ENCODE assay signal across 9 mouse cellular contexts in genomic region chr16:35941382-35941781, GRCm38 (mm10). TPM values are rescaled to one million over a fixed set of nuclear protein-coding genes. Genes with fewer than 3 reads are reported as not detected.
DNase-seq lines count a peak whose midpoint lies in the region; ATAC-seq lines count a peak whose summit lies in the region.
"Had no signal": no experiment of that assay in that cellular context is flagged by ENCODE, and none has a peak within 500 bp of the region (broad histone marks: within the 10 kb centered on the region; RNA-seq: fewer than 3 reads in every experiment).

No protein-coding gene starts in this region.

- H3K4me1 ChIP-seq in neural tube, embryonic 11.5 days (ENCODE audit: control insufficient read depth, insufficient read depth, low read length): no peaks in the 10 kb centered on the region
- peaks cover 15% of the 10 kb centered on the region for H3K4me1 ChIP-seq in neural tube, embryonic 15.5 days
- H3K4me1 ChIP-seq in limb, embryonic 10.5 days: peaks cover 14% of the 10 kb centered on the region

- ATAC-seq in neural tube, embryonic 11.5 days (ENCODE audit: insufficient read depth, low FRiP score, low TSS enrichment): no peak
- ATAC-seq in neural tube, embryonic 15.5 days (ENCODE audit: low FRiP score): no peak

- H3K27me3 ChIP-seq in neural tube, embryonic 11.5 days (ENCODE audit: control insufficient read depth, insufficient read depth, low read length): peaks cover 2% of the 10 kb centered on the region; the same call in 1 of the 2 replicates
- peaks cover 7% of the 10 kb centered on the region for H3K27me3 ChIP-seq in neural tube, embryonic 15.5 days (replicated peaks)
- peaks cover 29% of the 10 kb centered on the region for H3K27me3 ChIP-seq in limb, embryonic 10.5 days (ENCODE audit: low read depth, poor library complexity, severe bottlenecking)

- no peak overlapping the region for H3K4me3 ChIP-seq in neural tube, embryonic 11.5 days (ENCODE audit: low read depth, low read length)
- H3K4me3 ChIP-seq in neural tube, embryonic 15.5 days (replicated peaks): no peak overlapping the region
- no peak overlapping the region for H3K4me3 ChIP-seq in limb, embryonic 10.5 days

- intact Hi-C loops in left cerebral cortex, postnatal 10 days (cut with DNase I): no loop called here

- H3K36me3 ChIP-seq in neural tube, embryonic 11.5 days (ENCODE audit: control insufficient read depth, insufficient read depth, low read length): no peaks in the 10 kb centered on the region
- no peaks in the 10 kb centered on the region for H3K36me3 ChIP-seq in neural tube, embryonic 15.5 days
- H3K36me3 ChIP-seq in limb, embryonic 10.5 days: no peaks in the 10 kb centered on the region

- H3K4me2 ChIP-seq in neural tube, embryonic 11.5 days (ENCODE audit: low read depth): no peak overlapping the region
- no peak overlapping the region for H3K4me2 ChIP-seq in neural tube, embryonic 15.5 days
- H3K4me2 ChIP-seq: hindbrain, embryonic 14.5 days had no signal

- 82% methylated on average over 7 of the region's 7 CpGs for WGBS in neural tube, embryonic 11.5 days
- WGBS in neural tube, embryonic 15.5 days: 88% methylated on average over 7 of the region's 7 CpGs
- 82% methylated on average over 7 of the region's 7 CpGs for WGBS in limb, embryonic 10.5 days

- no peak overlapping the region for H3K27ac ChIP-seq in neural tube, embryonic 11.5 days (ENCODE audit: low read depth, low read length)
- H3K27ac ChIP-seq in neural tube, embryonic 15.5 days (replicated peaks): no peak overlapping the region
- H3K27ac ChIP-seq in limb, embryonic 10.5 days: no peak overlapping the region
- H3K27ac ChIP-seq: hindbrain, embryonic 14.5 days had no signal

- no peaks in the 10 kb centered on the region for H3K9me3 ChIP-seq in neural tube, embryonic 11.5 days (ENCODE audit: control insufficient read depth, low read length)
- H3K9me3 ChIP-seq in neural tube, embryonic 15.5 days (replicated peaks): no peaks in the 10 kb centered on the region
- no peaks in the 10 kb centered on the region for H3K9me3 ChIP-seq in limb, embryonic 10.5 days (replicated peaks)

- peak; percentile 6 to 50 for DNase-seq in adrenal gland, postnatal 36 days
- DNase-seq in adrenal gland, postnatal 4 days (ENCODE audit: low spot score in 2 of 2): no peak
- peak; percentile 21 for DNase-seq in neural tube, embryonic 11.5 days (ENCODE audit: low spot score)
- DNase-seq in kidney, postnatal 4 days: peak; percentile 45 to 51
- DNase-seq in thymus, postnatal 0 days (ENCODE audit: low spot score): peak; percentile 47
- no peak for DNase-seq in left cerebral cortex, postnatal 10 days (ENCODE audit: extremely low spot score in 1 of 2, low spot score in 2 of 2)
- DNase-seq in limb, embryonic 10.5 days (ENCODE audit: low spot score): no peak

- H3K9ac ChIP-seq in neural tube, embryonic 11.5 days (ENCODE audit: low read length): no peak overlapping the region
- H3K9ac ChIP-seq in neural tube, embryonic 15.5 days (replicated peaks): no peak overlapping the region
- H3K9ac ChIP-seq: hindbrain, embryonic 14.5 days had no signal

RNA-seq across cellular contexts. Expression of gene Dtx3l, which starts 2.4 kb away (rescaled TPM):
- total RNA-seq in adrenal gland, postnatal 36 days (2021): 10 to 100 TPM in 1 of 2 experiments, 1 to 10 TPM in 1; 9.1 to 10.9 TPM
- total RNA-seq in adrenal gland, postnatal 4 days (2021): 10 to 100 TPM in 1 of 2 experiments, 1 to 10 TPM in 1; 9.4 to 12.4 TPM
- polyA plus RNA-seq in neural tube, embryonic 11.5 days (2014; fragmentation: Nextera tagmentation; extraction: Ambion mirVana): 1.9 and 3.2 TPM in 2 replicates
- polyA plus RNA-seq in neural tube, embryonic 15.5 days (2015; fragmentation: Nextera tagmentation; extraction: Ambion mirVana): 1.4 and 6.1 TPM in 2 replicates
- polyA plus RNA-seq in thymus, postnatal 0 days (2015; fragmentation: Nextera tagmentation; extraction: Ambion mirVana): 24.9 and 26.4 TPM in 2 replicates
- total RNA-seq in left cerebral cortex, postnatal 10 days (2021): 1 to 10 TPM; 1.8 to 2.1 TPM
- 1.8 and 2.7 TPM in 2 replicates for polyA plus RNA-seq in limb, embryonic 10.5 days (2016; fragmentation: Nextera tagmentation; extraction: Ambion mirVana)

RNA-seq across cellular contexts. Expression of gene Parp9, which starts 3.1 kb away (rescaled TPM):
- total RNA-seq in adrenal gland, postnatal 36 days (2021): 10 to 100 TPM; 15.0 to 16.2 TPM
- 10 to 100 TPM; 17.7 to 18.4 TPM for total RNA-seq in adrenal gland, postnatal 4 days (2021)
- polyA plus RNA-seq in neural tube, embryonic 11.5 days (2014; fragmentation: Nextera tagmentation; extraction: Ambion mirVana): 3.1 and 3.4 TPM in 2 replicates
- polyA plus RNA-seq in neural tube, embryonic 15.5 days (2015; fragmentation: Nextera tagmentation; extraction: Ambion mirVana): 2.0 and 7.8 TPM in 2 replicates
- polyA plus RNA-seq in thymus, postnatal 0 days (2015; fragmentation: Nextera tagmentation; extraction: Ambion mirVana): 39.6 and 44.4 TPM in 2 replicates
- 1 to 10 TPM; 1.7 to 2.9 TPM for total RNA-seq in left cerebral cortex, postnatal 10 days (2021)
- 1.5 and 2.5 TPM in 2 replicates for polyA plus RNA-seq in limb, embryonic 10.5 days (2016; fragmentation: Nextera tagmentation; extraction: Ambion mirVana)

RNA-seq across cellular contexts. Expression of gene Kpna1, which starts 37.2 kb away (rescaled TPM):
- total RNA-seq in adrenal gland, postnatal 36 days (2021): 10 to 100 TPM; 70.0 to 85.0 TPM
- total RNA-seq in adrenal gland, postnatal 4 days (2021): 10 to 100 TPM; 49.9 to 58.6 TPM
- polyA plus RNA-seq in neural tube, embryonic 11.5 days (2014; fragmentation: Nextera tagmentation; extraction: Ambion mirVana): 89.7 and 92.5 TPM in 2 replicates
- 61.3 and 65.6 TPM in 2 replicates for polyA plus RNA-seq in neural tube, embryonic 15.5 days (2015; fragmentation: Nextera tagmentation; extraction: Ambion mirVana)
- polyA plus RNA-seq in thymus, postnatal 0 days (2015; fragmentation: Nextera tagmentation; extraction: Ambion mirVana): 34.2 and 35.9 TPM in 2 replicates
- total RNA-seq in left cerebral cortex, postnatal 10 days (2021): 100 to 1,000 TPM in 1 of 2 experiments, 10 to 100 TPM in 1; 92.4 to 104 TPM
- polyA plus RNA-seq in limb, embryonic 10.5 days (2016; fragmentation: Nextera tagmentation; extraction: Ambion mirVana): 58.0 and 59.0 TPM in 2 replicates

Comparison
In these comparisons a context has a peak if more than half of its experiments do, and no peak if none do; other contexts are left out.
1. DNase-seq: peak in adrenal gland, postnatal 36 days (2 of 2), neural tube, embryonic 11.5 days (single experiment), kidney, postnatal 4 days (2 of 2) and thymus, postnatal 0 days (single experiment); none in adrenal gland, postnatal 4 days (0 of 2), left cerebral cortex, postnatal 10 days (0 of 2) and limb, embryonic 10.5 days (single experiment).